Mouse (Mus musculus): ENCODE results near the gene Cacnb1. TPM values are rescaled to one million over a fixed set of nuclear protein-coding genes. Genes with fewer than 3 reads are reported as not detected.

Gene Cacnb1
- polyA plus RNA-seq, 1 experiment: 0.32 TPM

- TF ChIP-seq GATA1 (IDR thresholded peaks at IDR 0.05; ENCODE audit: low read length): no peak
These were observed 54.4 kb downstream of the Cacnb1 start for GRCm38 (mm10) chr11:97968385-97968784.

- TF ChIP-seq GATA1 (IDR thresholded peaks at IDR 0.05; ENCODE audit: low read length): no peak
These were observed 55.7 kb downstream of the Cacnb1 start for GRCm38 (mm10) chr11:97967114-97967513.

- TF ChIP-seq GATA1 (IDR thresholded peaks at IDR 0.05; ENCODE audit: low read length): no peak
These were observed 61.9 kb downstream of the Cacnb1 start for GRCm38 (mm10) chr11:97960907-97961306.

- no peak for TF ChIP-seq GATA1 (IDR thresholded peaks at IDR 0.05; ENCODE audit: low read length)
These were observed 63.5 kb downstream of the Cacnb1 start for GRCm38 (mm10) chr11:97959300-97959680.

GRCm38 (mm10) chr11:97958641-97959299, 64.1 kb downstream of the Cacnb1 start:
- TF ChIP-seq GATA1 (IDR thresholded peaks at IDR 0.05; ENCODE audit: low read length): no peak

GRCm38 (mm10) chr11:97956905-97957560, 65.8 kb downstream of the Cacnb1 start:
- no peak for TF ChIP-seq GATA1 (IDR thresholded peaks at IDR 0.05; ENCODE audit: low read length)

GRCm38 (mm10) chr11:97955915-97956314, 66.9 kb downstream of the Cacnb1 start:
- TF ChIP-seq GATA1 (IDR thresholded peaks at IDR 0.05; ENCODE audit: low read length): no peak

- no peak for TF ChIP-seq GATA1 (IDR thresholded peaks at IDR 0.05; ENCODE audit: low read length)
These were observed 67.5 kb downstream of the Cacnb1 start for GRCm38 (mm10) chr11:97955146-97955902.

GRCm38 (mm10) chr11:97954469-97955141, 68.2 kb downstream of the Cacnb1 start:
- no peak for TF ChIP-seq GATA1 (IDR thresholded peaks at IDR 0.05; ENCODE audit: low read length)

- TF ChIP-seq GATA1 (IDR thresholded peaks at IDR 0.05; ENCODE audit: low read length): no peak
These were observed 68.9 kb downstream of the Cacnb1 start for GRCm38 (mm10) chr11:97953939-97954275.

GRCm38 (mm10) chr11:97953179-97953938, 69.5 kb downstream of the Cacnb1 start:
- TF ChIP-seq GATA1 (IDR thresholded peaks at IDR 0.05; ENCODE audit: low read length): no peak

- TF ChIP-seq GATA1 (IDR thresholded peaks at IDR 0.05; ENCODE audit: low read length): no peak
These were observed 70.3 kb downstream of the Cacnb1 start for GRCm38 (mm10) chr11:97952367-97953006.

Other genes with a start within 250 kb of the Cacnb1 start
- gene 1700001P01Rik, start 247.1 kb downstream of the Cacnb1 start, polyA plus RNA-seq (2012): not detected in 2 replicates
- gene Rpl23, start 240.6 kb downstream of the Cacnb1 start, polyA plus RNA-seq (2012): 62.2 and 87.5 TPM in 2 replicates
- gene Lasp1, start 224.0 kb downstream of the Cacnb1 start, polyA plus RNA-seq (2012): 51.4 and 65.7 TPM in 2 replicates
- gene B230217C12Rik, start 182.3 kb downstream of the Cacnb1 start, polyA plus RNA-seq (2012): 0.02 TPM in 1 of 2 replicates, not detected in the other
- gene Fbxo47, start 138.9 kb downstream of the Cacnb1 start, polyA plus RNA-seq (2012): not detected in 2 replicates
- gene Plxdc1, start 36.6 kb downstream of the Cacnb1 start, polyA plus RNA-seq (2012): 0.14 and 0.24 TPM in 2 replicates
- gene Arl5c, start 26.9 kb downstream of the Cacnb1 start, polyA plus RNA-seq (2012): not detected in 2 replicates
- 2,070 and 2,415 TPM in 2 replicates for gene Rpl19, start 3.7 kb upstream of the Cacnb1 start, polyA plus RNA-seq (2012)
- gene Stac2, start 30.4 kb upstream of the Cacnb1 start, polyA plus RNA-seq (2012): not detected in 2 replicates
- 9.4 TPM in 2 replicates for gene Fbxl20, start 127.4 kb upstream of the Cacnb1 start, polyA plus RNA-seq (2012)
- gene Med1, start 170.3 kb upstream of the Cacnb1 start, polyA plus RNA-seq (2012): 16.1 and 21.1 TPM in 2 replicates
- 17.0 and 19.2 TPM in 2 replicates for gene Cdk12, start 180.0 kb upstream of the Cacnb1 start, polyA plus RNA-seq (2012)